Mouse (Mus musculus): ENCODE results near the gene AC109138.7. TPM values are rescaled to one million over a fixed set of nuclear protein-coding genes. Genes with fewer than 3 reads are reported as not detected.
A peak's percentile ranks its signal among the peaks of the same experiment; 100 is the strongest.

The AC109138.7 gene
- polyA plus RNA-seq, 1 experiment = not detected

DNA sequence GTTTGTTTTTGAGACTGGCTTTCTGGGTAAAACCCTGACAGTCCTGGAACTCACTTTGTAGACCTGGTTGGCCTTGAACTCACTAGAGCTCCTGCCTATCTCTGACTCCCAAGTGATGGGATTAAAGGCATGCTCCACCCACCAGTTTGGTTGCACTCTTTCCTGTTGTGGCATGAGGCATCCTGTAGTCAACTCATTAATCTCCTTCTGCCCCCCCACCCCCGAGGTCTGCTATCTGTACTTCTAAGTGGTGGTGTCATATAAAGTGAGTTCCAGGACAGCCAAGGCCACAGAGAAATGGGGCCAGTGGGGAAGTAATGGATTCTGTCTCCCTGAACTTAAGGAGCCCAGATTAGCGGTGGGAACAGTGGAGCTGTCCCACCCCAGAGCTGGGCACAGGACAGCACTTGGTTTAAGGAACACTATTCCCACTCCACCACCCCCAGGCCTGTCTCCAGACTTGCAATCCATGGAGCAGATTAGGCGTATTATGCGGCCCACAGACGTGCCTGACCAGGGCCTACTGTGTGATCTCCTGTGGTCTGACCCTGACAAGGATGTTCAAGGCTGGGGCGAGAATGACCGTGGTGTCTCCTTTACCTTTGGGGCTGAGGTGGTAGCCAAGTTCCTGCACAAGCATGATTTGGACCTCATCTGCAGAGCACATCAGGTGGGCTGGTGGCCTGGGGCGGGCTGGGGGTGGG is 20.0 kb upstream of the AC109138.7 start:
- DNase-seq (ENCODE audit: low read depth) = no peak
- no peak for TF ChIP-seq POLR2A (IDR thresholded peaks at IDR 0.05; ENCODE audit: borderline replicate concordance, extremely low read depth, insufficient read depth, insufficient read length, poor library complexity, severe bottlenecking)
- no peak for TF ChIP-seq CTCF (IDR thresholded peaks at IDR 0.05; ENCODE audit: borderline replicate concordance, extremely low read depth, insufficient read depth, insufficient read length)

- TF ChIP-seq POLR2A (IDR thresholded peaks at IDR 0.05; ENCODE audit: borderline replicate concordance, extremely low read depth, insufficient read depth, insufficient read length, poor library complexity, severe bottlenecking) (no peak), CTCF (IDR thresholded peaks at IDR 0.05; ENCODE audit: borderline replicate concordance, extremely low read depth, insufficient read depth, insufficient read length) (no peak)
- peak; percentile 51 for DNase-seq (ENCODE audit: low read depth)
Observed at GRCm38 (mm10) chr19:4194776-4195650, 19.1 kb upstream of the AC109138.7 start.

DNA sequence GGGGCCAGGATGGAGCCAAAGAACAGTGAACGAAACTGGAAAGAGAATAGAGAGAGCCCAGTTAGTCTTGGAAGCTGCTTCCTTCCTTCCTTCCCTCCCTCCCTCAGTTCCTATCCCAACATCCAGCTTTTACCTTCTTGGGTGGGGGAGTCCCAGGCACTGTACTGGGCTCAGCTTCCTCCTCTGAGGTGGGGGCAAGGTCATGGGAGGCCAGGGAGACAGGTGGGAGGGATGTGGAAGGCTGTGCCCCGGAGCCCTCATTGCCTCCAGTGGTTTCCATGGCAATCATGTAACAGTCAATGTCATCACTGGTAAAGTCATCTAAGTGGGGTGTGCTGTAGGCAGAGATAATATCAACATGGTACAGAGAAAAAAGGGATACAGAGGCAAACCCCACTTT is 18.1 kb upstream of the AC109138.7 start:
- TF ChIP-seq POLR2A (IDR thresholded peaks at IDR 0.05; ENCODE audit: borderline replicate concordance, extremely low read depth, insufficient read depth, insufficient read length, poor library complexity, severe bottlenecking) = no peak
- TF ChIP-seq CTCF (IDR thresholded peaks at IDR 0.05; ENCODE audit: borderline replicate concordance, extremely low read depth, insufficient read depth, insufficient read length) = no peak
- no peak for DNase-seq (ENCODE audit: low read depth)

DNA sequence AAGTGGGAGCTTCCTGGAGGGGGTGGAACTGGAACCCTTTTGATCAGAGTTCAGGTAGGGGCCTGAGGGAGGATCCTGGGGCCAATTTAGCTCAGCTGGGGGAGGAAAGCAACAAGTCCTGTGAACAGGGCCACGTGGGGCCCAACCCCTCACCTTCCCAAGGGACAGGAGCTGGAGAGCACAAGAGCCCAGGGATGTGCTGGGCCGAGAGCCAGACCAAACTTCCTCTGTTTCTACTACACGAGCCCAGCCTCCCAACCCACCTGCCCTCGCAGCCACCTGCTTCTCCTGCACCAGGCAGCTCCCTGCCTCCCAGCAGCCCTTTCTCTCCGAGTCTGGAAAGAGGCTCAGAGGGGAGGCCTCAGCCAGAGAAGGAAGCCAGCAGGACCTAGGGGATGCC is 17.6 kb upstream of the AC109138.7 start:
- no peak for DNase-seq (ENCODE audit: low read depth)

DNA sequence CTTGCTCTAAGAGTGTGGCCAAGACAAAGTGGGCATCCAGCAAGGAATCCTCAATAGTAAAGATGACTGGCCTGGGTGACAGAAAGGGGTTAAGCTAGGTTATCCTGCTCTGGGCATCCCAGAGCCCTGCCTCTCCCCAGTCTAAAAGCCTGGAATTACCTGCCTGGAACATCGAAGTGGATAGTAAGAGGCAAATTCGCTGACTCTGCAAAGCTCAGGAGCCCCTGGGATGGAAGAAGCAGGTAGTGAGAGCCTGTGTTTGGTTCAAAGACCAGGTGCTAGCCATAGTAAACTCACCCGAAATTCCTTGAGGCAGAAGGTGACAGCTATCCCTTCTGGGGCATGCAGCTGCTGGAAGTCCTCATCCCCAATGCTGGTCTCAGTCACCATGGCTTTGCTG is 17.0 kb upstream of the AC109138.7 start:
- TF ChIP-seq POLR2A (IDR thresholded peaks at IDR 0.05; ENCODE audit: borderline replicate concordance, extremely low read depth, insufficient read depth, insufficient read length, poor library complexity, severe bottlenecking) (no peak), CTCF (IDR thresholded peaks at IDR 0.05; ENCODE audit: borderline replicate concordance, extremely low read depth, insufficient read depth, insufficient read length) (no peak)
- DNase-seq (ENCODE audit: low read depth) = no peak

More for the DNA sequence above, 17.6 kb upstream of the AC109138.7 start:
- TF ChIP-seq POLR2A (IDR thresholded peaks at IDR 0.05; ENCODE audit: borderline replicate concordance, extremely low read depth, insufficient read depth, insufficient read length, poor library complexity, severe bottlenecking) = no peak
- TF ChIP-seq CTCF (IDR thresholded peaks at IDR 0.05; ENCODE audit: borderline replicate concordance, extremely low read depth, insufficient read depth, insufficient read length) = no peak

DNA sequence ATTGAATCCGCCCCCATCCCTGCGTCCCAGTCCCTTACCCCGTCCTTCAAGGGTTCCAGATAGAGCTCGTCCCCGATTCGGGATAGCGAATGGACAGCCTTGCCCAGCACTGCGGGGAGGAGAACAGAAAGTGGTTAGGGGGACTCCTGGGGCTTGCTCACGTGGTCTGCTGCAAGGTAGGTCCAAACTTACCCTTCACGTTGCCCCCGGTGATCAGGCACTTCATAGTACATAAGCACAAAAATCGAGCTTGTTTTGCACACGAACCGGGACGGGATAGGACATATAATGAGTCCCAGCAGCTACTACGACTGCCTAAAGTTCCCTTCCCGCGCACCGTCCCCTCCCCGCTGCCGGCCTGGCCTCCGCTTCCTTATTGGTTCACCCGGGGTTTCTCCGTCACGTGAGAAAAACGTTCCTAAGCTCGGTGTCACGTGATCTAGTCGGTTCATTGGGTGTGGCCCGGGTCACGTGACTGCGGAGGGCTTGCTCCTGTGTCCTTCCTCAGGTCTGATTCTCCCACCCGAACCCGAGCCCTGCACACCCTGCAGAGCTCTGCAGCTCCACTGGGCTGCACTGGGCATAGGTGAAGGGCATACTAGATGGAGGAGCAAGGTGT is 12.8 kb upstream of the AC109138.7 start, which contains the start of gene Rad9a:
Rad9a (minus strand) TSS at position 372 of the 619 bp plus-strand sequence.
- DNase-seq (ENCODE audit: low read depth) = peak; percentile 98
- TF ChIP-seq POLR2A (IDR thresholded peaks at IDR 0.05; ENCODE audit: borderline replicate concordance, extremely low read depth, insufficient read depth, insufficient read length, poor library complexity, severe bottlenecking) (peak; percentile 30; the same call in 1 of the 2 replicates), CTCF (IDR thresholded peaks at IDR 0.05; ENCODE audit: borderline replicate concordance, extremely low read depth, insufficient read depth, insufficient read length) (no peak)

DNA sequence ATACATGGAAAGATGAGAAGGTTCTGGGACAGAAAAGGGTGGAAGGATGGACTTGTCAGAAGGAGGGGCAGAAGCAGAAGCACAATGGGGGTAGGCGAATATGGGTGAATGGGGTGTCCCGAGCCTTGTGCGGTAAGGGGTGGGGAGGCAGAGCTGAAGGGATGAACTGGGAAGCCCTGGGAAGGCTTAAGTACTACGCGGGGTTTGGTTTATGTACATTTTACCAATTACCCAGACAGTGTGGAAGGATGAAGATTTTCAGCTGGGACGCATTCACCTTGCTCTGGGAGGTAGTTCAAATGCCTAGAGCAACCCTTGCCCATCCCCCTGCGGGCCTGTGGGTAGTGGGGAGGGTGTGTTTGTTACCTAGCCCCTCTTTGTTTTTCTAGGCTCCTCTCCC is 12.0 kb upstream of the AC109138.7 start:
- DNase-seq (ENCODE audit: low read depth) = no peak
- TF ChIP-seq CTCF (IDR thresholded peaks at IDR 0.05; ENCODE audit: borderline replicate concordance, extremely low read depth, insufficient read depth, insufficient read length) (no peak), POLR2A (IDR thresholded peaks at IDR 0.05; ENCODE audit: borderline replicate concordance, extremely low read depth, insufficient read depth, insufficient read length, poor library complexity, severe bottlenecking) (no peak)

DNA sequence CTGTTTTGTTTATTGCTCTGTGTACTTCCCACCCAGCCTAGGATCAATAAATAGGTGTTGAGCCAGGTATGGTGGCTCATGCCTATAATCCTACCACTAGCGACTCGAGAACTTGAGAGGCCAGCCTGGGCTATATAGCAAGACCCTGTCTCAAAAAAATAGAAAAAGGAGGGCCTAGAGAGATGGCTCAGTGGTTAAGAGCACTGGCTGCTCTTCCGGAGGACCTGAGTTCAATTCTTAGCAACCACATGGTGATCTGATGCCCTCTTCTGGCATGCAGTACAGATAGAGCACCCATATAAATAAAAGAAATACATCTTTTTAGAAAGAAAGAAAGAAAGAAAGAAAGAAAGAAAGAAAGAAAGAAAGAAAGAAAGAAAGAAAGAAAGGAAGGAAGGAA is 11.0 kb upstream of the AC109138.7 start:
- no peak for DNase-seq (ENCODE audit: low read depth)
- TF ChIP-seq POLR2A (IDR thresholded peaks at IDR 0.05; ENCODE audit: borderline replicate concordance, extremely low read depth, insufficient read depth, insufficient read length, poor library complexity, severe bottlenecking) (no peak), CTCF (IDR thresholded peaks at IDR 0.05; ENCODE audit: borderline replicate concordance, extremely low read depth, insufficient read depth, insufficient read length) (no peak)

DNA sequence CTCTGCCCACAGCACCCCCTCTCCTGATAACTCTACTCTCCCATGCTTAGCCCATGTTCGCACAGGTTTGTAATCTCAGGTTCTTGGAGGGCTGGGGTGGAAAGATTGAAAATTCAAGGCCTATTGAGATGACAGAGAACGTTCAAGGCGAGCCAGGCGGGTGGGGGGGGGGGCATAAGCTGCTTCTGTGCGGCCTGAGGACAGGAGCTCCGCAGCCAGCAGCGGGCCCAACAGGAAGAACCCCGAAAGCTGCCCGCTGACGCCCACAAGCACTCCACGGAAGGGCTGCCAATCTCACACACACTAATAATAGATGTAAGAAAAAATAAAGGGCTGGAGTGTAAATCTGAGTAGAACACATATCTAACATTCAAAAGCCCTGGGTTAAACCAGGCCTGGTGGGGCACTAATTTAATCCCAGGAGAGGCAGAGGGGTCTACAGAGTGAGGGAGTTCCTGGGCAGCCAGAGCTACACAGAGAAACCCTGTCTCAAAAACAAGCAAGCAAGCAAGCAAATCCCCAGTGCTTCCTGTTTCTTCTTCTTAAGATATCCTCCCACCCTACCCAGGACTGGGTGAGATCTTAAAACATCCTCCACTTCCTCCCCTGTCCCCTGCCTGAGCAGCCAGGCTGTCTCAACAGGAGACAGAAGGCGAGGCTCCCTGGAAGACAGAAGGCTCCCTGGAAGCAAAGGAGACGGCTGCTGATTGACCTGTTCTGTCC is 10.4 kb upstream of the AC109138.7 start:
- no peak for DNase-seq (ENCODE audit: low read depth)
- TF ChIP-seq POLR2A (IDR thresholded peaks at IDR 0.05; ENCODE audit: borderline replicate concordance, extremely low read depth, insufficient read depth, insufficient read length, poor library complexity, severe bottlenecking) = no peak
- no peak for TF ChIP-seq CTCF (IDR thresholded peaks at IDR 0.05; ENCODE audit: borderline replicate concordance, extremely low read depth, insufficient read depth, insufficient read length)

- DNase-seq (ENCODE audit: low read depth) = no peak
- TF ChIP-seq CTCF (IDR thresholded peaks at IDR 0.05; ENCODE audit: borderline replicate concordance, extremely low read depth, insufficient read depth, insufficient read length) (no peak), POLR2A (IDR thresholded peaks at IDR 0.05; ENCODE audit: borderline replicate concordance, extremely low read depth, insufficient read depth, insufficient read length, poor library complexity, severe bottlenecking) (no peak)
Observed at GRCm38 (mm10) chr19:4204889-4205288, 9.3 kb upstream of the AC109138.7 start.

Data from brain, embryonic 14.5 days (tissue).